Mouse (Mus musculus): ENCODE measurements at regions not wholly inside any gene's neighbourhood (a gene's known extent, or its start where the extent isn't known, plus 50 kb on each side); places are given as distances from the start of the nearest gene placed in this dataset.

DNA sequence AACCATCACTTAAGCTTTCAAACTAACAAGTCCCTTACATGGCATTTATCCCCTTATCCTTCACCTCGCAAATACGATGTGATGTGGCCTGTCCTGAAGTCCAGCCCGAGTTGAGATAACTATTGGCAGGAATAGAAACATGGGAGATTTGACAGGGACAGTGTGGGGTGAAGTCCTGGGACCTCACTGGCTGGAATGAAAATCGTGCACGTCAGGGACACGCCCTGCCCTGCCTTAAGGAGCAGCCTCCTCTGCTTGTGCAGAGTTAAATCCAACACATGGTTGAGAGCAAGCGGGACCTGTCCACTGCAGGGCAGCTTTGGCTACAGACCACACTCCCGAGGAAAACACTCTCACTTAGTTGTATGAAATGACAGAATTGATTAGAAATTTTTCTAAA is 451.1 kb downstream of the Sox2 start:
- Histone ChIP-seq H3K4me3 (ENCODE audit: low read length) (no peak overlapping the region), H3K4me2 (ENCODE audit: low read depth, low read length) (no peak overlapping the region), H3K27ac (no peak overlapping the region), H3K36me3 (ENCODE audit: insufficient read depth, low read length) (no peaks in the 10 kb centered on the region), H3K9me3 (ENCODE audit: low read length) (no peaks in the 10 kb centered on the region), H3K9ac (replicated peaks; ENCODE audit: low read length) (no peak overlapping the region), H3K4me1 (ENCODE audit: insufficient read depth, low read length) (no peaks in the 10 kb centered on the region), H3K27me3 (ENCODE audit: insufficient read depth, low read length) (no peaks in the 10 kb centered on the region; the same call in 1 of the 2 replicates)
- 67% methylated on average over 8 of the region's 8 CpGs for whole genome bisulfite sequencing
- no peak for TF ChIP-seq CTCF (IDR thresholded peaks at IDR 0.05; ENCODE audit: low read depth)
- no peak for DNase-seq (ENCODE audit: low spot score)
- no peak for ATAC-seq

DNA sequence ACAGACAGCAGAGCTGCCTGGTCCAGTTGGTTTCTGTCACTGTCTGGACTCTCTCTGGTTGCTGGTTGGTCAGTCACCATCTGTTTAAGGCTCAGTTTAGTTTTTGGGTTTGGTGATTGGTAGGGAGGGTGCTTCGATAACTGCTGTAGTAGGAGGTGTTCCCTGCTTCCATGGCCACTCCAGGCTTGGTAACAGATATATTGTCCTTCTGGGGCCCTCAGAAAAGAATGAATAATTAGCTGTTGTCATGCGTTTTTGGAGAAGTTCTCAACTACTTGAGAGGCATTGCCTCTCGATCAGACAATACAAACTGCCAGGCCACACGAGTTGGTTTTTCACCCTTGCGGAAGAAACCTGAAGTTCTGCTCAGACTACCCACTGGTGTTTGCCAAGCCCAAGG is 451.7 kb downstream of the Sox2 start:
- no peak for TF ChIP-seq CTCF (IDR thresholded peaks at IDR 0.05; ENCODE audit: low read depth)
- Histone ChIP-seq H3K9me3 (ENCODE audit: low read length) (no peaks in the 10 kb centered on the region), H3K27ac (peak overlapping the region; percentile 17; the same call in 1 of the 2 replicates), H3K9ac (replicated peaks; ENCODE audit: low read length) (no peak overlapping the region), H3K4me2 (ENCODE audit: low read depth, low read length) (no peak overlapping the region), H3K27me3 (ENCODE audit: insufficient read depth, low read length) (no peaks in the 10 kb centered on the region; the same call in 1 of the 2 replicates), H3K4me3 (ENCODE audit: low read length) (no peak overlapping the region), H3K36me3 (ENCODE audit: insufficient read depth, low read length) (no peaks in the 10 kb centered on the region), H3K4me1 (ENCODE audit: insufficient read depth, low read length) (no peaks in the 10 kb centered on the region)
- 41% methylated on average over 5 of the region's 5 CpGs for WGBS
- DNase-seq (ENCODE audit: low spot score) (no peak), ATAC-seq (no peak)

GRCm38 (mm10) chr3:35102715-35103591 is 452.7 kb downstream of the Sox2 start:
- H3K27me3 ChIP-seq (ENCODE audit: insufficient read depth, low read length) = no peaks in the 10 kb centered on the region; the same call in 1 of the 2 replicates
- DNase-seq (ENCODE audit: low spot score) = peak; percentile 92
- peak; percentile 82 for ATAC-seq
- H3K27ac ChIP-seq = peak overlapping the region; percentile 17; the same call in 1 of the 2 replicates
- H3K9me3 ChIP-seq (ENCODE audit: low read length) = no peaks in the 10 kb centered on the region
- H3K9ac ChIP-seq (replicated peaks; ENCODE audit: low read length) = no peak overlapping the region
- no peak overlapping the region for H3K4me3 ChIP-seq (ENCODE audit: low read length)
- 26% methylated on average over 13 of the region's 13 CpGs for WGBS
- H3K36me3 ChIP-seq (ENCODE audit: insufficient read depth, low read length) = no peaks in the 10 kb centered on the region
- TF ChIP-seq CTCF (IDR thresholded peaks at IDR 0.05; ENCODE audit: low read depth) = peak; percentile 91
- no peak overlapping the region for H3K4me2 ChIP-seq (ENCODE audit: low read depth, low read length)
- H3K4me1 ChIP-seq (ENCODE audit: insufficient read depth, low read length) = no peaks in the 10 kb centered on the region

- Histone ChIP-seq H3K36me3 (ENCODE audit: insufficient read depth, low read length) (no peaks in the 10 kb centered on the region), H3K4me2 (ENCODE audit: low read depth, low read length) (no peak overlapping the region), H3K27ac (no peak overlapping the region), H3K4me3 (ENCODE audit: low read length) (no peak overlapping the region), H3K9ac (replicated peaks; ENCODE audit: low read length) (no peak overlapping the region), H3K9me3 (ENCODE audit: low read length) (no peaks in the 10 kb centered on the region), H3K4me1 (ENCODE audit: insufficient read depth, low read length) (no peaks in the 10 kb centered on the region), H3K27me3 (ENCODE audit: insufficient read depth, low read length) (no peaks in the 10 kb centered on the region; the same call in 1 of the 2 replicates)
- no peak for ATAC-seq
- no peak for DNase-seq (ENCODE audit: low spot score)
- TF ChIP-seq CTCF (IDR thresholded peaks at IDR 0.05; ENCODE audit: low read depth) = no peak
- 46% methylated on average over 11 of the region's 11 CpGs for WGBS
These were observed 454.7 kb downstream of the Sox2 start for GRCm38 (mm10) chr3:35104884-35105283.

DNA sequence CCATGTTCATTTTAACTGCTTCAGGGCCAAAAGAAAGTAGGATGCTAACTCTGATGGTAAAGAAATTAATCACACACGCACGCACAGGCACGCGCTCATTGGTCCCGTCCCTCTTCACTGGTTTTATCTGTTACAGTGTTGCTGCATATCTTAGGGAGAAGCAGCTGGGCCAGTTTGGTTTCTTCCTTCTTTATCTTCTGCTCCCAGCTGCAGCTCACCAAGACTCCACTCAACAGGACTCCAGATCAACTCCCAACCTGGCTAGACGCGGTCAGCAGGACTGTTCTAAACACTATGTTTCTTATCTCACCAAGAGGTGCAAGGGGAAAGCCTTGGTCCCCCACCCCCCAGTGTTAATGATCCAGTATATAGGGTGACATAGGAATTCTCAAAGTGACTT is 455.9 kb downstream of the Sox2 start:
- H3K9me3 ChIP-seq (ENCODE audit: low read length) = no peaks in the 10 kb centered on the region
- 79% methylated on average over 7 of the region's 7 CpGs for WGBS
- TF ChIP-seq CTCF (IDR thresholded peaks at IDR 0.05; ENCODE audit: low read depth) = no peak
- no peak overlapping the region for H3K27ac ChIP-seq
- no peaks in the 10 kb centered on the region for H3K36me3 ChIP-seq (ENCODE audit: insufficient read depth, low read length)
- H3K27me3 ChIP-seq (ENCODE audit: insufficient read depth, low read length) = no peaks in the 10 kb centered on the region
- H3K4me1 ChIP-seq (ENCODE audit: insufficient read depth, low read length) = no peaks in the 10 kb centered on the region
- no peak overlapping the region for H3K9ac ChIP-seq (replicated peaks; ENCODE audit: low read length)
- no peak for ATAC-seq
- DNase-seq (ENCODE audit: low spot score) = no peak
- H3K4me2 ChIP-seq (ENCODE audit: low read depth, low read length) = no peak overlapping the region
- H3K4me3 ChIP-seq (ENCODE audit: low read length) = no peak overlapping the region

GRCm38 (mm10) chr3:35133477-35133876 is 483.3 kb downstream of the Sox2 start:
- WGBS = 90% methylated on average over 3 of the region's 3 CpGs
- Histone ChIP-seq H3K4me3 (ENCODE audit: low read length) (no peak overlapping the region), H3K27ac (no peak overlapping the region), H3K36me3 (ENCODE audit: insufficient read depth, low read length) (no peaks in the 10 kb centered on the region), H3K4me2 (ENCODE audit: low read depth, low read length) (no peak overlapping the region), H3K9me3 (ENCODE audit: low read length) (no peaks in the 10 kb centered on the region), H3K27me3 (ENCODE audit: insufficient read depth, low read length) (no peaks in the 10 kb centered on the region), H3K4me1 (ENCODE audit: insufficient read depth, low read length) (no peaks in the 10 kb centered on the region), H3K9ac (replicated peaks; ENCODE audit: low read length) (no peak overlapping the region)
- TF ChIP-seq CTCF (IDR thresholded peaks at IDR 0.05; ENCODE audit: low read depth) = no peak
- no peak for DNase-seq (ENCODE audit: low spot score)
- no peak for ATAC-seq

Data from hindbrain, postnatal 0 days (tissue).